Mouse (Mus musculus) erythroblast, embryonic 14.5 days (primary cell): ENCODE measurements around the gene Higd2a.
"Not testable (repeated sequence)": the region's sequence is repeated elsewhere in the genome, so short reads cannot be mapped to it uniquely, and the experiment has no call there.

Source experiments
- GATA1 ChIP-seq: IDR thresholded peaks from 2 replicates; pipeline ENCODE4 v1.6.1; 2012; ENCODE audit warnings: low read length, inconsistent platforms, mixed read lengths
- TAL1 ChIP-seq: IDR thresholded peaks from 3 replicates; pipeline ENCODE4 v1.6.1; 2012; ENCODE audit warnings: low read length, inconsistent platforms, mixed read lengths

DNA sequence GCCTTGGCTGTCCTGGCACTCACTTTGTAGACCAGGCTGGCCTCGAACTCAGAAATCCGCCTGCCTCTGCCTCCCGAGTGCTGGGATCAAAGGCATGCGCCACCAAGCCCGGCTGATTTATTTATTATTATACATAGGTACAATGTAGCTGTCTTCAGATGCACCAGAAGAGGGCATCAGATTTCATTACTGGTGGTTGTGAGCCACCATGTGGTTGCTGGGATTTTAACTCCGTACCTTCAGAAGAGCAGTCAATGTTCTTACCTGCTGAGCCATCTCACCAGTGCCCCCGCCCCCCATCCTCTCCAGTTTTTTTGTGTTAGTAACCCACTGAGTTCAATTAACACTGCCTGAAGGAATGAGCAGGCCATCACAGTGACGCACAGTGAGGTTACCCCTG, 23.1 kb downstream of the Higd2a start:
- not testable (repeated sequence) for TF ChIP-seq GATA1, TAL1
